Mouse (Mus musculus) ES-Bruce4 (cell line): ENCODE results near the gene Piwil4.

Experiments
- CTCF ChIP-seq: IDR thresholded peaks from one replicate; pipeline ENCODE4 v1.8.1; 2011; ENCODE audit warnings: low read depth, low read length
- POLR2A ChIP-seq: IDR thresholded peaks from one replicate; pipeline ENCODE4 v1.8.1; 2011; ENCODE audit warnings: low read length; ENCODE audit not compliant: insufficient read depth

GRCm38 (mm10) chr9:14750901-14751502 is 10.5 kb upstream of the Piwil4 start:
- TF ChIP-seq POLR2A (no peak), CTCF (no peak)
